Comparison of ENCODE assay signal across 17 mouse cellular contexts in the genomic region with DNA sequence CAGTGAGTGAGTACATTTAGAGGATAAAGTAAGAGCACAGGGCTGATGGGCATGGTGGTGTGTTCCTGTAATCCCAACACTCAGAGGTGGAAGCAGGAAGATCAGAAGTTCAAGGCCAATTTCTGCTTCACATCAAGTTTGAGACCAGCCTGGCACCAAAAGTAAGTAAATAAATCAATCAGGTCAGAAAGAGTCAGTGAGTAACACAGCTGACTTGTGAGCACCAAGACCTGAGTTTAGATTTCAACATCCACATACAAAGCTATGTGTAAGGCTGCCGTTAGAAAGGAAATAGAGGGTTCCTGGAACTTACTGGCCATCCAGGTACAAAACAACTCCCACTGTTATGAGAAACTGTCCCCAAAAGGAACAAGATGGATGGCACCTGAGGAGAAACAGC.
DNase-seq lines count a peak whose midpoint lies in the region; ATAC-seq and TF ChIP-seq lines count a peak whose summit lies in the region.
"Had no signal": no experiment of that assay in that cellular context is flagged by ENCODE, and none has a peak within 500 bp of the region (broad histone marks: within the 10 kb centered on the region; RNA-seq: fewer than 3 reads in every experiment).

No protein-coding gene starts in this region.

- no peak for DNase-seq in forebrain, postnatal 0 days
- DNase-seq in forebrain, embryonic 10.5 days (ENCODE audit: extremely low spot score, low spot score), result no peak
- DNase-seq in heart, postnatal 36 days, result no peak
- no peak for DNase-seq in lung, postnatal 0 days (ENCODE audit: low spot score)
- DNase-seq in lung, postnatal 36 days, result no peak
- no peak for DNase-seq in liver, postnatal 0 days
- no peak for DNase-seq in midbrain, embryonic 14.5 days
- DNase-seq: adrenal gland, adult 2 months; adrenal gland, postnatal 25 days; embryo, embryonic 11 days; gastrocnemius, adult 2 months; gastrocnemius, postnatal 25 days; heart, adult 11 months had no signal

- peak overlapping the region; percentile 45; the same call in 1 of the 2 replicates for H3K27ac ChIP-seq in forebrain, postnatal 0 days (ENCODE audit: low read depth, low read length)
- no peak overlapping the region for H3K27ac ChIP-seq in forebrain, embryonic 10.5 days
- H3K27ac ChIP-seq in heart, embryonic 15.5 days, result 0 out of 2 replicates have a peak overlapping the region, but pooled peaks have one; percentile 3
- peak overlapping the region; percentile 35 for H3K27ac ChIP-seq in lung, postnatal 0 days (ENCODE audit: low read length)
- H3K27ac ChIP-seq in liver, postnatal 0 days (ENCODE audit: low read depth), result peak overlapping the region; percentile 76
- H3K27ac ChIP-seq in midbrain, embryonic 14.5 days (replicated peaks; ENCODE audit: low read depth, low read length), result no peak overlapping the region
- H3K27ac ChIP-seq: embryonic facial prominence, embryonic 15.5 days; gastrocnemius, adult 2 months; hindbrain, embryonic 15.5 days had no signal

- no peak for TF ChIP-seq EP300 in lung, postnatal 0 days (IDR thresholded peaks at IDR 0.05)
- peak; percentile 13; the same call in 1 of the 2 replicates for TF ChIP-seq EP300 in liver, postnatal 0 days (IDR thresholded peaks at IDR 0.05; ENCODE audit: low read depth)

- ATAC-seq in forebrain, postnatal 0 days, result no peak
- ATAC-seq in heart, embryonic 15.5 days (replicated peaks; ENCODE audit: insufficient number of reproducible peaks, insufficient read depth, low FRiP score, low read depth), result no peak
- no peak for ATAC-seq in lung, postnatal 0 days
- ATAC-seq in liver, postnatal 0 days, result peak; percentile 88
- ATAC-seq in midbrain, embryonic 14.5 days (ENCODE audit: low FRiP score, low TSS enrichment), result no peak
- ATAC-seq: intestine, embryonic 16.5 days had no signal

- no peaks in the 10 kb centered on the region for H3K9me3 ChIP-seq in forebrain, postnatal 0 days (ENCODE audit: low read length)
- H3K9me3 ChIP-seq in forebrain, embryonic 10.5 days, result no peaks in the 10 kb centered on the region
- no peaks in the 10 kb centered on the region for H3K9me3 ChIP-seq in heart, embryonic 15.5 days (replicated peaks)
- H3K9me3 ChIP-seq in lung, postnatal 0 days (ENCODE audit: low read length), result no peaks in the 10 kb centered on the region
- no peaks in the 10 kb centered on the region for H3K9me3 ChIP-seq in liver, postnatal 0 days (ENCODE audit: low read length)
- no peaks in the 10 kb centered on the region for H3K9me3 ChIP-seq in midbrain, embryonic 14.5 days (ENCODE audit: control insufficient read depth, low read length)
- H3K9me3 ChIP-seq: embryonic facial prominence, embryonic 15.5 days; hindbrain, embryonic 15.5 days had no signal

- TF ChIP-seq CTCF in forebrain, postnatal 0 days (IDR thresholded peaks at IDR 0.05; ENCODE audit: low read depth), result no peak
- TF ChIP-seq CTCF in lung, postnatal 0 days (IDR thresholded peaks at IDR 0.05), result no peak
- no peak for TF ChIP-seq CTCF in liver, postnatal 0 days (IDR thresholded peaks at IDR 0.05; ENCODE audit: low read depth)

- H3K4me3 ChIP-seq in forebrain, postnatal 0 days (ENCODE audit: low read depth, low read length), result no peak overlapping the region
- no peak overlapping the region for H3K4me3 ChIP-seq in forebrain, embryonic 10.5 days
- H3K4me3 ChIP-seq in heart, embryonic 15.5 days, result no peak overlapping the region
- no peak overlapping the region for H3K4me3 ChIP-seq in lung, postnatal 0 days (ENCODE audit: low read depth, low read length)
- no peak overlapping the region for H3K4me3 ChIP-seq in liver, postnatal 0 days (ENCODE audit: low read depth, low read length)
- no peak overlapping the region for H3K4me3 ChIP-seq in midbrain, embryonic 14.5 days (replicated peaks; ENCODE audit: low read depth, low read length)
- H3K4me3 ChIP-seq: embryonic facial prominence, embryonic 15.5 days; gastrocnemius, adult 2 months; hindbrain, embryonic 15.5 days had no signal

- intact Hi-C loops in heart, postnatal 36 days (cut with DNase I), result no loop called here

- H3K4me1 ChIP-seq in forebrain, postnatal 0 days (ENCODE audit: insufficient read depth), result peaks cover 10% of the 10 kb centered on the region; the same call in 1 of the 2 replicates
- H3K4me1 ChIP-seq in forebrain, embryonic 10.5 days, result peaks cover 25% of the 10 kb centered on the region
- H3K4me1 ChIP-seq in heart, embryonic 15.5 days (replicated peaks), result peaks cover 42% of the 10 kb centered on the region
- H3K4me1 ChIP-seq in lung, postnatal 0 days (ENCODE audit: insufficient read depth, low read depth, low read length), result peaks cover 8% of the 10 kb centered on the region; the same call in 1 of the 2 replicates
- H3K4me1 ChIP-seq in liver, postnatal 0 days (ENCODE audit: insufficient read depth), result peaks cover 19% of the 10 kb centered on the region
- H3K4me1 ChIP-seq in midbrain, embryonic 14.5 days (ENCODE audit: control insufficient read depth, insufficient read depth, low read length), result no peaks in the 10 kb centered on the region

- no peak overlapping the region for H3K9ac ChIP-seq in forebrain, postnatal 0 days
- no peak overlapping the region for H3K9ac ChIP-seq in heart, embryonic 15.5 days
- H3K9ac ChIP-seq in lung, postnatal 0 days (replicated peaks; ENCODE audit: low read depth), result no peak overlapping the region
- H3K9ac ChIP-seq in liver, postnatal 0 days (replicated peaks), result no peak overlapping the region
- no peak overlapping the region for H3K9ac ChIP-seq in midbrain, embryonic 14.5 days (replicated peaks; ENCODE audit: low read length)
- H3K9ac ChIP-seq: embryonic facial prominence, embryonic 15.5 days; hindbrain, embryonic 15.5 days had no signal

- H3K36me3 ChIP-seq in forebrain, postnatal 0 days (ENCODE audit: insufficient read depth), result no peaks in the 10 kb centered on the region
- H3K36me3 ChIP-seq in forebrain, embryonic 10.5 days (replicated peaks), result peaks cover 32% of the 10 kb centered on the region
- H3K36me3 ChIP-seq in heart, embryonic 15.5 days, result peaks cover 6% of the 10 kb centered on the region; the same call in 1 of the 2 replicates
- H3K36me3 ChIP-seq in lung, postnatal 0 days (ENCODE audit: insufficient read depth, low read length), result no peaks in the 10 kb centered on the region
- peaks cover 2% of the 10 kb centered on the region for H3K36me3 ChIP-seq in liver, postnatal 0 days (replicated peaks; ENCODE audit: insufficient read depth, low read length)
- H3K36me3 ChIP-seq in midbrain, embryonic 14.5 days (ENCODE audit: control insufficient read depth, insufficient read depth, low read length), result peaks cover 6% of the 10 kb centered on the region; the same call in 1 of the 2 replicates

- H3K27me3 ChIP-seq in forebrain, postnatal 0 days (ENCODE audit: insufficient read depth, low read length), result no peaks in the 10 kb centered on the region
- no peaks in the 10 kb centered on the region for H3K27me3 ChIP-seq in forebrain, embryonic 10.5 days (ENCODE audit: poor library complexity, severe bottlenecking)
- H3K27me3 ChIP-seq in heart, embryonic 15.5 days, result no peaks in the 10 kb centered on the region
- no peaks in the 10 kb centered on the region for H3K27me3 ChIP-seq in lung, postnatal 0 days (replicated peaks; ENCODE audit: insufficient read depth, low read length)
- H3K27me3 ChIP-seq in liver, postnatal 0 days (ENCODE audit: insufficient read depth, low read length), result no peaks in the 10 kb centered on the region
- H3K27me3 ChIP-seq in midbrain, embryonic 14.5 days (ENCODE audit: control insufficient read depth, insufficient read depth, low read length), result no peaks in the 10 kb centered on the region
- H3K27me3 ChIP-seq: hindbrain, embryonic 15.5 days had no signal

- 83% methylated on average over 1 of the region's 1 CpGs for WGBS in forebrain, postnatal 0 days
- 97% methylated on average over 1 of the region's 1 CpGs for WGBS in forebrain, embryonic 10.5 days
- WGBS in heart, embryonic 15.5 days, result 53% methylated on average over 1 of the region's 1 CpGs
- 20% methylated on average over 1 of the region's 1 CpGs for WGBS in lung, postnatal 0 days
- WGBS in liver, postnatal 0 days (ENCODE audit: insufficient replicate concordance), result 24% methylated on average over 1 of the region's 1 CpGs
- 92% methylated on average over 1 of the region's 1 CpGs for WGBS in midbrain, embryonic 14.5 days

- H3K4me2 ChIP-seq in forebrain, postnatal 0 days (ENCODE audit: low read depth), result no peak overlapping the region
- H3K4me2 ChIP-seq in heart, embryonic 15.5 days, result no peak overlapping the region
- no peak overlapping the region for H3K4me2 ChIP-seq in lung, postnatal 0 days (replicated peaks; ENCODE audit: low read depth, low read length)
- H3K4me2 ChIP-seq in liver, postnatal 0 days (ENCODE audit: low read depth, low read length), result no peak overlapping the region
- H3K4me2 ChIP-seq in midbrain, embryonic 14.5 days (ENCODE audit: low read length), result no peak overlapping the region
- H3K4me2 ChIP-seq: embryonic facial prominence, embryonic 15.5 days; hindbrain, embryonic 15.5 days had no signal

Comparison
In these comparisons a context has a peak if more than half of its experiments do, and no peak if none do; other contexts are left out.
1. H3K27ac ChIP-seq: peak in forebrain, postnatal 0 days (single experiment), heart, embryonic 15.5 days (single experiment), lung, postnatal 0 days (single experiment) and liver, postnatal 0 days (single experiment); none in forebrain, embryonic 10.5 days (single experiment) and midbrain, embryonic 14.5 days (single experiment).